Mouse (Mus musculus) ES-CJ7 (cell line): ENCODE data around the gene Nsl1.

Source experiments
- DNase-seq: peaks from one replicate; pipeline ENCODE4 v3.0.0; 2011; ENCODE audit warnings: low read depth, low spot score

Nsl1 gene

GRCm38 (mm10) chr1:191093578-191093977 is 30.8 kb downstream of the Nsl1 start:
- no peak for DNase-seq

GRCm38 (mm10) chr1:191095019-191095418 is 32.2 kb downstream of the Nsl1 start:
- peak; percentile 36 for DNase-seq

GRCm38 (mm10) chr1:191096871-191097681 is 34.3 kb downstream of the Nsl1 start:
- DNase-seq = no peak

GRCm38 (mm10) chr1:191097802-191098747 is 35.3 kb downstream of the Nsl1 start, which contains the start of gene Batf3:
Gene Batf3, plus strand, starts transcription at chr1:191097847.
- DNase-seq = peak; percentile 34

GRCm38 (mm10) chr1:191099114-191099513 is 36.3 kb downstream of the Nsl1 start:
- no peak for DNase-seq

GRCm38 (mm10) chr1:191099772-191100291 is 37.0 kb downstream of the Nsl1 start:
- DNase-seq = no peak

GRCm38 (mm10) chr1:191102730-191103370 is 40.0 kb downstream of the Nsl1 start:
- no peak for DNase-seq

- DNase-seq = no peak
These were observed 42.4 kb downstream of the Nsl1 start for GRCm38 (mm10) chr1:191105246-191105645.

GRCm38 (mm10) chr1:191107306-191107705 is 44.5 kb downstream of the Nsl1 start:
- no peak for DNase-seq

GRCm38 (mm10) chr1:191109907-191110306 is 47.1 kb downstream of the Nsl1 start:
- no peak for DNase-seq

- no peak for DNase-seq
These were observed 48.3 kb downstream of the Nsl1 start for GRCm38 (mm10) chr1:191111146-191111545.

GRCm38 (mm10) chr1:191114868-191115267 is 52.1 kb downstream of the Nsl1 start:
- DNase-seq = no peak

GRCm38 (mm10) chr1:191115514-191116238 is 52.9 kb downstream of the Nsl1 start:
- no peak for DNase-seq

- no peak for DNase-seq
These were observed 59.9 kb downstream of the Nsl1 start for GRCm38 (mm10) chr1:191122744-191123143.

GRCm38 (mm10) chr1:191123696-191124095 is 60.9 kb downstream of the Nsl1 start:
- no peak for DNase-seq

- no peak for DNase-seq
These were observed 61.5 kb downstream of the Nsl1 start for GRCm38 (mm10) chr1:191124288-191124687.

GRCm38 (mm10) chr1:191125811-191126638 is 63.2 kb downstream of the Nsl1 start:
- peak; percentile 70 for DNase-seq

GRCm38 (mm10) chr1:191131692-191132091 is 68.9 kb downstream of the Nsl1 start:
- no peak for DNase-seq

- DNase-seq = no peak
These were observed 69.4 kb downstream of the Nsl1 start for GRCm38 (mm10) chr1:191132240-191132639.

GRCm38 (mm10) chr1:191132934-191133333 is 70.1 kb downstream of the Nsl1 start:
- no peak for DNase-seq
